In genomic region chr7:27604661-27605348, GRCm38 (mm10) we compare ENCODE assay signal across 11 mouse cellular contexts. TPM values are rescaled to one million over a fixed set of nuclear protein-coding genes. Genes with fewer than 3 reads are reported as not detected.
DNase-seq lines count a peak whose midpoint lies in the region; ATAC-seq and TF ChIP-seq lines count a peak whose summit lies in the region.
"Had no signal": no experiment of that assay in that cellular context is flagged by ENCODE, and none has a peak within 500 bp of the region (broad histone marks: within the 10 kb centered on the region; RNA-seq: fewer than 3 reads in every experiment).

No protein-coding gene starts in this region.

- H3K27ac ChIP-seq in heart, postnatal 0 days (ENCODE audit: low read depth): peak overlapping the region; percentile 78
- H3K27ac ChIP-seq in neural tube, embryonic 12.5 days: no peak overlapping the region
- H3K27ac ChIP-seq in hindbrain, embryonic 15.5 days (replicated peaks): peak overlapping the region; percentile 79

- peaks cover 68% of the 10 kb centered on the region for H3K4me1 ChIP-seq in heart, postnatal 0 days (ENCODE audit: control insufficient read depth, insufficient read depth)
- peaks cover 37% of the 10 kb centered on the region for H3K4me1 ChIP-seq in neural tube, embryonic 12.5 days
- peaks cover 66% of the 10 kb centered on the region for H3K4me1 ChIP-seq in hindbrain, embryonic 15.5 days (replicated peaks)

- ATAC-seq in heart, postnatal 0 days (ENCODE audit: insufficient read depth, low read depth): no peak
- ATAC-seq in neural tube, embryonic 12.5 days (ENCODE audit: low FRiP score, low read depth): no peak
- ATAC-seq in hindbrain, embryonic 15.5 days (ENCODE audit: low FRiP score, low read depth): no peak

- H3K9ac ChIP-seq in heart, postnatal 0 days (replicated peaks; ENCODE audit: low read depth, low read length): no peak overlapping the region
- H3K9ac ChIP-seq in neural tube, embryonic 12.5 days: 0 out of 2 replicates have a peak overlapping the region, but pooled peaks have one; percentile 10
- no peak overlapping the region; the same call in 1 of the 2 replicates for H3K9ac ChIP-seq in hindbrain, embryonic 15.5 days

- no peaks in the 10 kb centered on the region for H3K27me3 ChIP-seq in heart, postnatal 0 days (ENCODE audit: control insufficient read depth, insufficient read depth, low read length)
- no peaks in the 10 kb centered on the region for H3K27me3 ChIP-seq in neural tube, embryonic 12.5 days (replicated peaks)
- no peaks in the 10 kb centered on the region for H3K27me3 ChIP-seq in hindbrain, embryonic 15.5 days

- no peak overlapping the region for H3K4me2 ChIP-seq in heart, postnatal 0 days (ENCODE audit: low read depth, low read length)
- H3K4me2 ChIP-seq in neural tube, embryonic 12.5 days (replicated peaks): no peak overlapping the region
- no peak overlapping the region; the same call in 1 of the 2 replicates for H3K4me2 ChIP-seq in hindbrain, embryonic 15.5 days

- no peak for DNase-seq in heart, postnatal 0 days (ENCODE audit: low spot score)
- no peak for DNase-seq in heart, postnatal 14 days
- DNase-seq in neural tube, embryonic 10.5 days (ENCODE audit: extremely low spot score, low spot score): no peak
- DNase-seq in right cerebral cortex, adult 18-20 months: no peak
- no peak for DNase-seq in adrenal gland, postnatal 25 days
- no peak for DNase-seq in yolk sac, embryonic 10.5 days (ENCODE audit: low spot score)

- 48% methylated on average over 5 of the region's 5 CpGs for WGBS in heart, postnatal 0 days
- 55% methylated on average over 5 of the region's 5 CpGs for WGBS in neural tube, embryonic 12.5 days
- WGBS in hindbrain, embryonic 15.5 days: 36% methylated on average over 5 of the region's 5 CpGs

- H3K4me3 ChIP-seq in heart, postnatal 0 days (ENCODE audit: low read depth, low read length): no peak overlapping the region
- no peak overlapping the region for H3K4me3 ChIP-seq in neural tube, embryonic 12.5 days
- no peak overlapping the region for H3K4me3 ChIP-seq in hindbrain, embryonic 15.5 days

- intact Hi-C loops in heart, postnatal 14 days (cut with DNase I): no loop called here

- no peaks in the 10 kb centered on the region for H3K9me3 ChIP-seq in heart, postnatal 0 days (replicated peaks; ENCODE audit: control insufficient read depth, low read length)
- H3K9me3 ChIP-seq in neural tube, embryonic 12.5 days: no peaks in the 10 kb centered on the region
- H3K9me3 ChIP-seq in hindbrain, embryonic 15.5 days: no peaks in the 10 kb centered on the region

- no peak for TF ChIP-seq CTCF in heart, postnatal 0 days (IDR thresholded peaks at IDR 0.05; ENCODE audit: low read depth)

- TF ChIP-seq EP300 in heart, postnatal 0 days (IDR thresholded peaks at IDR 0.05; ENCODE audit: low read depth): no peak

- H3K36me3 ChIP-seq in heart, postnatal 0 days (replicated peaks; ENCODE audit: control insufficient read depth, insufficient read depth, low read length): peaks cover 13% of the 10 kb centered on the region
- peaks cover 15% of the 10 kb centered on the region for H3K36me3 ChIP-seq in neural tube, embryonic 12.5 days
- H3K36me3 ChIP-seq in hindbrain, embryonic 15.5 days: peaks cover 12% of the 10 kb centered on the region; the same call in 1 of the 2 replicates

RNA-seq across cellular contexts. Expression of gene Akt2, which starts 13.5 kb away (rescaled TPM):
- total RNA-seq in heart, postnatal 0 days (2014; rRNA removed; ENCODE audit: low replicate concordance): 129 and 138 TPM in 2 replicates
- 74.0 and 80.5 TPM in 2 replicates for polyA plus RNA-seq in heart, postnatal 0 days (2015; fragmentation: Nextera tagmentation; extraction: Ambion mirVana)
- 100 to 1,000 TPM; 169 to 170 TPM for total RNA-seq in heart, postnatal 14 days (2021)
- polyA plus RNA-seq in neural tube, embryonic 12.5 days (2016; fragmentation: Nextera tagmentation; extraction: Ambion mirVana): 74.8 and 78.2 TPM in 2 replicates
- polyA plus RNA-seq in hindbrain, embryonic 15.5 days (2015; fragmentation: Nextera tagmentation; extraction: Ambion mirVana): 66.3 and 74.2 TPM in 2 replicates
- 150 and 209 TPM in 2 replicates for total RNA-seq in adrenal gland, postnatal 25 days (2021)

RNA-seq across cellular contexts. Expression of gene Ttc9b, which starts 48.9 kb away (rescaled TPM):
- total RNA-seq in heart, postnatal 0 days (2014; rRNA removed; ENCODE audit: low replicate concordance): not detected in 2 replicates
- not detected in 2 replicates for polyA plus RNA-seq in heart, postnatal 0 days (2015; fragmentation: Nextera tagmentation; extraction: Ambion mirVana)
- not detected for total RNA-seq in heart, postnatal 14 days (2021)
- polyA plus RNA-seq in neural tube, embryonic 12.5 days (2016; fragmentation: Nextera tagmentation; extraction: Ambion mirVana): 25.1 and 26.2 TPM in 2 replicates
- 80.0 and 88.8 TPM in 2 replicates for polyA plus RNA-seq in hindbrain, embryonic 15.5 days (2015; fragmentation: Nextera tagmentation; extraction: Ambion mirVana)
- not detected in 2 replicates for total RNA-seq in adrenal gland, postnatal 25 days (2021)
- total RNA-seq: common myeloid progenitor, adult 5-6 weeks; gastrocnemius, adult 18-20 months; monocyte, adult 5-6 weeks had no signal

RNA-seq across cellular contexts. Expression of gene 2310022A10Rik, which starts 51.8 kb away (rescaled TPM):
- 3.8 and 21.3 TPM in 2 replicates for total RNA-seq in heart, postnatal 0 days (2014; rRNA removed; ENCODE audit: low replicate concordance)
- 39.7 and 41.8 TPM in 2 replicates for polyA plus RNA-seq in heart, postnatal 0 days (2015; fragmentation: Nextera tagmentation; extraction: Ambion mirVana)
- 10 to 100 TPM; 53.0 to 62.2 TPM for total RNA-seq in heart, postnatal 14 days (2021)
- 31.8 and 36.0 TPM in 2 replicates for polyA plus RNA-seq in neural tube, embryonic 12.5 days (2016; fragmentation: Nextera tagmentation; extraction: Ambion mirVana)
- polyA plus RNA-seq in hindbrain, embryonic 15.5 days (2015; fragmentation: Nextera tagmentation; extraction: Ambion mirVana): 32.0 and 36.6 TPM in 2 replicates
- 16.9 and 18.0 TPM in 2 replicates for total RNA-seq in adrenal gland, postnatal 25 days (2021)

RNA-seq across cellular contexts. Expression of gene Pld3, which starts 51.8 kb away (rescaled TPM):
- 37.3 and 58.5 TPM in 2 replicates for total RNA-seq in heart, postnatal 0 days (2014; rRNA removed; ENCODE audit: low replicate concordance)
- 38.9 and 43.8 TPM in 2 replicates for polyA plus RNA-seq in heart, postnatal 0 days (2015; fragmentation: Nextera tagmentation; extraction: Ambion mirVana)
- total RNA-seq in heart, postnatal 14 days (2021): 10 to 100 TPM; 29.0 to 31.8 TPM
- polyA plus RNA-seq in neural tube, embryonic 12.5 days (2016; fragmentation: Nextera tagmentation; extraction: Ambion mirVana): 90.8 and 91.3 TPM in 2 replicates
- 189 TPM in 2 replicates for polyA plus RNA-seq in hindbrain, embryonic 15.5 days (2015; fragmentation: Nextera tagmentation; extraction: Ambion mirVana)
- 108 and 114 TPM in 2 replicates for total RNA-seq in adrenal gland, postnatal 25 days (2021)
